29 mouse cellular contexts compared by ENCODE assay signal in the genomic region with DNA sequence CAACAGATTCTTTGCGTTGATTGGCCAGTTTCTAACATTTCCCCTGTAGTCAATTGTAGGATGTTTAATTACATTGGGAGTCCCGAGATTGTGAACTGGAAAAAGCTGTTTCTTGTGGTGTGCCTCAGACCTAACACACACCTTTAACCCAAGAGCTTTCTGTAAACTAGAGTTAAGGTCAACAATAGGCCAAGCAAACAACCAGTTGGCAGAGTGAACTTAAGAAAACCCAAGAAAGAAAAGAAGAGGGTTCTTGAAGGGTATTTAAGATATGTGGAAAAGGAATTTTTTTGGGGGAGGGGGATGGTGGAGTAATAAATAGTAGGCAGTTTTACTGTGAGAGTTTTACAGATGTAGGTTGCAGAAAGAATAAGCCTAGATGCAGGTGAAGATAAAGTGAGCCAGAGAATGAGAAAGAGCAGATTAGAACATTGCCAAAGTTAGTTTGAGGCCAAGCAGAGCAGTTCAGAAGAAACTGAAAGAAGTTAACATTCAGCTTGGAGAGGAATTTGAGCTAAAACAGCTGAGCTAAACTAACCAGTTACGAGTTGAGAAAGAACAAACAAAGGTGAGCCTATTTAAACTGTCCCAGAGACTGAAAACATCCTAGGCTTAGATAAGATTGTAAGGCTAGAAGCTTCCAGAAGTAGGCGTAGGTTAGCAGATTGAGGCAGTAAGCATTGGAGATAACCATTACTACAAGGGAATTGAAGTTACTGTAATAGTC. TPM values are rescaled to one million over a fixed set of nuclear protein-coding genes. Genes with fewer than 3 reads are reported as not detected.
A peak's percentile ranks its signal among the peaks of the same experiment; 100 is the strongest.
DNase-seq lines count a peak whose midpoint lies in the region; ATAC-seq and TF ChIP-seq lines count a peak whose summit lies in the region.
"Had no signal": no experiment of that assay in that cellular context is flagged by ENCODE, and none has a peak within 500 bp of the region (broad histone marks: within the 10 kb centered on the region; RNA-seq: fewer than 3 reads in every experiment).

No protein-coding gene starts in this region.

- H3K4me2 ChIP-seq in liver, embryonic 15.5 days: no peak overlapping the region
- H3K4me2 ChIP-seq in liver, embryonic 12.5 days: no peak overlapping the region
- no peak overlapping the region for H3K4me2 ChIP-seq in lung, postnatal 0 days (replicated peaks; ENCODE audit: low read depth, low read length)
- H3K4me2 ChIP-seq in liver, postnatal 0 days (ENCODE audit: low read depth, low read length): no peak overlapping the region
- H3K4me2 ChIP-seq: embryonic facial prominence, embryonic 12.5 days; embryonic facial prominence, embryonic 15.5 days; forebrain, embryonic 12.5 days; forebrain, embryonic 15.5 days; heart, embryonic 12.5 days; heart, embryonic 15.5 days; hindbrain, embryonic 13.5 days had no signal

- H3K4me1 ChIP-seq in liver, embryonic 15.5 days (replicated peaks): no peaks in the 10 kb centered on the region
- no peaks in the 10 kb centered on the region for H3K4me1 ChIP-seq in liver, embryonic 12.5 days
- H3K4me1 ChIP-seq in lung, postnatal 0 days (ENCODE audit: insufficient read depth, low read depth, low read length): no peaks in the 10 kb centered on the region
- H3K4me1 ChIP-seq in lung, adult 2 months (ENCODE audit: control insufficient read depth, insufficient read depth, low read length): no peaks in the 10 kb centered on the region; the same call in 1 of the 2 replicates
- no peaks in the 10 kb centered on the region; a peak in 1 of 4 replicates for H3K4me1 ChIP-seq in MEL (ENCODE audit: control insufficient read depth in 1 of 2, insufficient read depth in 2 of 2, low read length in 2 of 2)
- H3K4me1 ChIP-seq in liver, postnatal 0 days (ENCODE audit: insufficient read depth): peaks cover 3% of the 10 kb centered on the region; the same call in 1 of the 2 replicates
- no peaks in the 10 kb centered on the region for H3K4me1 ChIP-seq in forebrain, embryonic 10.5 days
- H3K4me1 ChIP-seq: embryonic facial prominence, embryonic 12.5 days; embryonic facial prominence, embryonic 15.5 days; forebrain, embryonic 12.5 days; forebrain, embryonic 15.5 days; heart, embryonic 15.5 days; hindbrain, embryonic 10.5 days; hindbrain, embryonic 13.5 days had no signal

- H3K9me3 ChIP-seq in liver, embryonic 15.5 days (replicated peaks): no peaks in the 10 kb centered on the region
- no peaks in the 10 kb centered on the region for H3K9me3 ChIP-seq in liver, embryonic 12.5 days (replicated peaks)
- no peaks in the 10 kb centered on the region for H3K9me3 ChIP-seq in lung, postnatal 0 days (ENCODE audit: low read length)
- no peaks in the 10 kb centered on the region for H3K9me3 ChIP-seq in MEL (replicated peaks; ENCODE audit: insufficient read depth, low read length)
- H3K9me3 ChIP-seq in liver, postnatal 0 days (ENCODE audit: low read length): no peaks in the 10 kb centered on the region
- H3K9me3 ChIP-seq in forebrain, embryonic 10.5 days: no peaks in the 10 kb centered on the region
- H3K9me3 ChIP-seq: embryonic facial prominence, embryonic 12.5 days; embryonic facial prominence, embryonic 15.5 days; forebrain, embryonic 12.5 days; forebrain, embryonic 15.5 days; G1E; heart, embryonic 12.5 days; heart, embryonic 15.5 days; hindbrain, embryonic 10.5 days; hindbrain, embryonic 13.5 days had no signal

- TF ChIP-seq CTCF in lung, postnatal 0 days (IDR thresholded peaks at IDR 0.05): no peak
- no peak for TF ChIP-seq CTCF in lung, adult 2 months (IDR thresholded peaks at IDR 0.05; ENCODE audit: insufficient read depth, low read length)
- TF ChIP-seq CTCF in MEL (IDR thresholded peaks at IDR 0.05 in 2 of 3, conservative IDR thresholded peaks at IDR 0.05 in 1 of 3; ENCODE audit: control insufficient read depth in 1 of 3, insufficient read depth in 1 of 3, low read depth in 2 of 3, low read length in 3 of 3, poor library complexity in 1 of 3, severe bottlenecking in 1 of 3): no peak
- TF ChIP-seq CTCF in liver, postnatal 0 days (IDR thresholded peaks at IDR 0.05; ENCODE audit: low read depth): no peak

- H3K79me2 ChIP-seq in MEL (ENCODE audit: control insufficient read depth, insufficient read depth, low read length, poor library complexity): no peaks in the 10 kb centered on the region

- H3K36me3 ChIP-seq in liver, embryonic 15.5 days (replicated peaks): 0 out of 2 replicates have a peak, but pooled peaks cover 3% of the 10 kb centered on the region
- H3K36me3 ChIP-seq in liver, embryonic 12.5 days: peaks cover 31% of the 10 kb centered on the region
- H3K36me3 ChIP-seq in lung, postnatal 0 days (ENCODE audit: insufficient read depth, low read length): no peaks in the 10 kb centered on the region
- H3K36me3 ChIP-seq in MEL (ENCODE audit: control insufficient read depth in 1 of 2, insufficient read depth in 2 of 2, low read length in 2 of 2): peaks cover 8 to 24% of the 10 kb centered on the region in 2 experiments
- H3K36me3 ChIP-seq in liver, postnatal 0 days (replicated peaks; ENCODE audit: insufficient read depth, low read length): peaks cover 3% of the 10 kb centered on the region; the same call in 1 of the 2 replicates
- H3K36me3 ChIP-seq in forebrain, embryonic 10.5 days (replicated peaks): peaks cover 54% of the 10 kb centered on the region
- H3K36me3 ChIP-seq: forebrain, embryonic 12.5 days; heart, embryonic 15.5 days had no signal

- ATAC-seq in liver, embryonic 15.5 days (ENCODE audit: insufficient read depth): no peak
- ATAC-seq in liver, embryonic 12.5 days: no peak
- peak; percentile 71 for ATAC-seq in lung, postnatal 0 days
- 0 out of 2 replicates have a peak, but pooled peaks have one; percentile 44 for ATAC-seq in liver, postnatal 0 days
- ATAC-seq: forebrain, embryonic 15.5 days; hindbrain, embryonic 16.5 days had no signal

- H3K27ac ChIP-seq in liver, embryonic 15.5 days (replicated peaks): peak overlapping the region; percentile 35; the same call in 1 of the 2 replicates
- no peak overlapping the region for H3K27ac ChIP-seq in liver, embryonic 12.5 days
- H3K27ac ChIP-seq in lung, postnatal 0 days (ENCODE audit: low read length): no peak overlapping the region
- H3K27ac ChIP-seq in MEL (ENCODE audit: control insufficient read depth, low read depth, low read length): no peak overlapping the region
- peak overlapping the region; percentile 44 for H3K27ac ChIP-seq in liver, postnatal 0 days (ENCODE audit: low read depth)
- H3K27ac ChIP-seq in forebrain, embryonic 10.5 days: no peak overlapping the region
- H3K27ac ChIP-seq: embryonic facial prominence, embryonic 12.5 days; embryonic facial prominence, embryonic 15.5 days; forebrain, embryonic 12.5 days; forebrain, embryonic 15.5 days; heart, embryonic 15.5 days; hindbrain, embryonic 10.5 days; hindbrain, embryonic 13.5 days had no signal

- no peak overlapping the region for H3K4me3 ChIP-seq in liver, embryonic 15.5 days (replicated peaks)
- H3K4me3 ChIP-seq in liver, embryonic 12.5 days: no peak overlapping the region
- no peak overlapping the region for H3K4me3 ChIP-seq in lung, postnatal 0 days (ENCODE audit: low read depth, low read length)
- no peak overlapping the region for H3K4me3 ChIP-seq in lung, adult 2 months (replicated peaks; ENCODE audit: extremely low read depth, low read depth, low read length)
- H3K4me3 ChIP-seq in MEL (ENCODE audit: control insufficient read depth in 1 of 2, insufficient read depth in 1 of 2, low read depth in 2 of 2, low read length in 2 of 2): no peak overlapping the region
- H3K4me3 ChIP-seq in liver, postnatal 0 days (ENCODE audit: low read depth, low read length): no peak overlapping the region
- no peak overlapping the region for H3K4me3 ChIP-seq in forebrain, embryonic 10.5 days
- H3K4me3 ChIP-seq: embryonic facial prominence, embryonic 12.5 days; embryonic facial prominence, embryonic 15.5 days; forebrain, embryonic 12.5 days; forebrain, embryonic 15.5 days; heart, embryonic 12.5 days; heart, embryonic 15.5 days; hindbrain, embryonic 10.5 days; hindbrain, embryonic 13.5 days had no signal

- no peak overlapping the region for H3K9ac ChIP-seq in liver, embryonic 15.5 days
- H3K9ac ChIP-seq in liver, embryonic 12.5 days: no peak overlapping the region
- H3K9ac ChIP-seq in lung, postnatal 0 days (replicated peaks; ENCODE audit: low read depth): no peak overlapping the region
- no peak overlapping the region for H3K9ac ChIP-seq in MEL (ENCODE audit: control insufficient read depth, low read depth, low read length, poor library complexity, severe bottlenecking)
- H3K9ac ChIP-seq in liver, postnatal 0 days (replicated peaks): no peak overlapping the region
- H3K9ac ChIP-seq: embryonic facial prominence, embryonic 12.5 days; embryonic facial prominence, embryonic 15.5 days; forebrain, embryonic 12.5 days; forebrain, embryonic 15.5 days; heart, embryonic 12.5 days; heart, embryonic 15.5 days; hindbrain, embryonic 13.5 days had no signal

- TF ChIP-seq EP300 in lung, postnatal 0 days (IDR thresholded peaks at IDR 0.05): peak; percentile 63; the same call in 1 of the 2 replicates
- TF ChIP-seq EP300 in MEL (IDR thresholded peaks at IDR 0.05; ENCODE audit: low read depth in 1 of 2, low read length in 2 of 2): no peak
- no peak for TF ChIP-seq EP300 in liver, postnatal 0 days (IDR thresholded peaks at IDR 0.05; ENCODE audit: low read depth)

- 70% methylated on average over 4 of the region's 4 CpGs for WGBS in liver, embryonic 15.5 days (ENCODE audit: insufficient replicate concordance)
- 77% methylated on average over 4 of the region's 4 CpGs for WGBS in liver, embryonic 12.5 days (ENCODE audit: insufficient replicate concordance)
- WGBS in lung, postnatal 0 days: 61% methylated on average over 4 of the region's 4 CpGs
- WGBS in lung, adult 2 months: 76% methylated on average over 4 of the region's 4 CpGs
- 73% methylated on average over 4 of the region's 4 CpGs for WGBS in liver, postnatal 0 days (ENCODE audit: insufficient replicate concordance)
- 92% methylated on average over 4 of the region's 4 CpGs for WGBS in forebrain, embryonic 10.5 days

- no peak for TF ChIP-seq POLR2A in lung, adult 2 months (IDR thresholded peaks at IDR 0.05; ENCODE audit: borderline replicate concordance, extremely low read depth, low read depth, low read length)
- no peak for TF ChIP-seq POLR2A in MEL (IDR thresholded peaks at IDR 0.05; ENCODE audit: control insufficient read depth in 1 of 2, insufficient read depth in 1 of 2, low read depth in 1 of 2, low read length in 2 of 2, poor library complexity in 1 of 2)

- H3K27me3 ChIP-seq in liver, embryonic 15.5 days: no peaks in the 10 kb centered on the region
- no peaks in the 10 kb centered on the region for H3K27me3 ChIP-seq in liver, embryonic 12.5 days (replicated peaks)
- H3K27me3 ChIP-seq in lung, postnatal 0 days (replicated peaks; ENCODE audit: insufficient read depth, low read length): no peaks in the 10 kb centered on the region
- H3K27me3 ChIP-seq in MEL (ENCODE audit: control insufficient read depth in 1 of 2, insufficient read depth in 2 of 2, low read length in 2 of 2): no peaks in the 10 kb centered on the region
- H3K27me3 ChIP-seq in liver, postnatal 0 days (ENCODE audit: insufficient read depth, low read length): no peaks in the 10 kb centered on the region
- no peaks in the 10 kb centered on the region for H3K27me3 ChIP-seq in forebrain, embryonic 10.5 days (ENCODE audit: poor library complexity, severe bottlenecking)
- H3K27me3 ChIP-seq: CH12.LX; embryonic facial prominence, embryonic 12.5 days; embryonic facial prominence, embryonic 15.5 days; forebrain, embryonic 12.5 days; forebrain, embryonic 15.5 days; heart, embryonic 12.5 days; heart, embryonic 15.5 days; hindbrain, embryonic 13.5 days had no signal

- peak; percentile 57 for DNase-seq in lung, postnatal 0 days (ENCODE audit: low spot score)
- no peak for DNase-seq in lung, adult 2 months
- no peak for DNase-seq in MEL (ENCODE audit: low read depth, low spot score)
- no peak for DNase-seq in liver, postnatal 0 days
- DNase-seq in adrenal gland, adult 18-20 months (ENCODE audit: low spot score in 2 of 2): no peak
- DNase-seq in forebrain, embryonic 10.5 days (ENCODE audit: extremely low spot score, low spot score): no peak
- DNase-seq: adrenal gland, postnatal 10 days; adrenal gland, postnatal 36 days; B cell, adult 2 months; cerebellum, adult 18-20 months; cerebellum, adult 9-10 months; cerebellum, postnatal 14 days; gastrocnemius, postnatal 25 days; heart, adult 18-20 months; heart, postnatal 10 days; heart, postnatal 36 days had no signal

- no peak for TF ChIP-seq RAD21 in MEL (IDR thresholded peaks at IDR 0.05; ENCODE audit: low read depth, low read length)

RNA-seq across cellular contexts. Expression of a gene that starts 25.8 kb away (rescaled TPM):
- polyA plus RNA-seq in liver, embryonic 15.5 days (2015; fragmentation: Nextera tagmentation; extraction: Ambion mirVana): 22.7 and 24.9 TPM in 2 replicates
- 39.4 and 43.2 TPM in 2 replicates for polyA plus RNA-seq in liver, embryonic 12.5 days (2016; fragmentation: Nextera tagmentation; extraction: Ambion mirVana)
- polyA plus RNA-seq in lung, postnatal 0 days (2015; fragmentation: Nextera tagmentation; extraction: Ambion mirVana): 31.5 and 33.7 TPM in 2 replicates
- polyA plus RNA-seq in lung, adult 2 months (2012; rRNA removed): 5.1 and 9.7 TPM in 2 replicates
- total RNA-seq in MEL (2012; rRNA removed): 11.6 and 13.8 TPM in 2 replicates
- polyA plus RNA-seq in MEL (2012; ENCODE audit: insufficient read depth in 1 of 2, insufficient read length in 2 of 2, low read depth in 1 of 2, low replicate concordance in 2 of 2, missing spikeins in 1 of 2): 100 to 1,000 TPM in 1 of 2 experiments, 10 to 100 TPM in 1; 35.7 to 126 TPM
- polyA plus RNA-seq in liver, postnatal 0 days (2015; fragmentation: Nextera tagmentation; extraction: Ambion mirVana): 23.0 and 24.3 TPM in 2 replicates
- 10 to 100 TPM; 30.3 to 40.6 TPM for total RNA-seq in adrenal gland, adult 18-20 months (2021)
- 96.5 and 104 TPM in 2 replicates for polyA plus RNA-seq in forebrain, embryonic 10.5 days (2016; fragmentation: Nextera tagmentation; extraction: Ambion mirVana)

Comparison
In these comparisons a context has a peak if more than half of its experiments do, and no peak if none do; other contexts are left out.
1. ATAC-seq: peak in lung, postnatal 0 days (single experiment) and liver, postnatal 0 days (single experiment); none in liver, embryonic 15.5 days (single experiment) and liver, embryonic 12.5 days (single experiment).
2. H3K27ac ChIP-seq: peak in liver, embryonic 15.5 days (single experiment) and liver, postnatal 0 days (single experiment); none in liver, embryonic 12.5 days (single experiment), lung, postnatal 0 days (single experiment), MEL (single experiment) and forebrain, embryonic 10.5 days (single experiment).